Mouse (Mus musculus) embryonic facial prominence, embryonic 10.5 days (tissue): ENCODE measurements around the gene Tacc3. TPM values are rescaled to one million over a fixed set of nuclear protein-coding genes. Genes with fewer than 3 reads are reported as not detected.
A peak's percentile ranks its signal among the peaks of the same experiment; 100 is the strongest.

Experiments
- DNase-seq: peaks from one replicate; pipeline ENCODE4 v3.0.0-alpha.2; 2017; ENCODE audit warnings: low spot score
- H3K27ac ChIP-seq: fragments of 300-500 bp; sonication (generic); replicated peaks from 2 replicates; pipeline ENCODE4 v1.5.1; 2016; ENCODE audit warnings: mild to moderate bottlenecking
- H3K27me3 ChIP-seq: fragments of 300-500 bp; sonication (generic); replicated peaks from 2 replicates; pipeline ENCODE4 v1.6.1; 2016; ENCODE audit warnings: low read depth, mild to moderate bottlenecking; ENCODE audit not compliant: poor library complexity, severe bottlenecking
- H3K36me3 ChIP-seq: fragments of 300-500 bp; sonication (generic); replicated peaks from 2 replicates; pipeline ENCODE4 v1.6.1; 2016; ENCODE audit warnings: mild to moderate bottlenecking, moderate library complexity
- H3K4me1 ChIP-seq: fragments of 300-500 bp; sonication (generic); 2 replicates; pipeline ENCODE4 v1.6.1; 2016
- H3K4me3 ChIP-seq: fragments of 300-500 bp; sonication (generic); 2 replicates; pipeline ENCODE4 v1.5.1; 2016; ENCODE audit warnings: mild to moderate bottlenecking, moderate library complexity
- H3K9me3 ChIP-seq: fragments of 300-500 bp; sonication (generic); 2 replicates; pipeline ENCODE4 v1.6.1; 2016; ENCODE audit warnings: mild to moderate bottlenecking
- WGBS: fragments of 180-500 bp; shearing (Covaris S2); methylation state at CpG from one replicate; pipeline ENCODE4 v1.1.7; 2016; 5-methylcytosine and 5-hydroxymethylcytosine counted together
- polyA plus RNA-seq: library from polyadenylated mRNA; unstranded; fragments of >200 nt; fragmentation: Nextera tagmentation; extraction: Ambion mirVana; gene quantifications from 2 replicates; pipeline ENCODE4 v1.2.1, GENCODE M21; 2016

The Tacc3 gene
- polyA plus RNA-seq, 1 experiment from 2014 or later: 318 TPM

- WGBS: 39% methylated on average over 13 of the region's 13 CpGs
- H3K36me3 ChIP-seq: no peaks in the 10 kb centered on the region
- 0 out of 2 replicates have a peak overlapping the region, but pooled peaks have one; percentile 16 for H3K4me3 ChIP-seq
- DNase-seq: no peak
- H3K27me3 ChIP-seq: peaks cover 93% of the 10 kb centered on the region
- H3K27ac ChIP-seq: peak overlapping the region; percentile 0
- no peaks in the 10 kb centered on the region for H3K9me3 ChIP-seq
- peaks cover 86% of the 10 kb centered on the region for H3K4me1 ChIP-seq
Measured at GRCm38 (mm10) chr5:33700010-33700409, 42.1 kb downstream of the Tacc3 start.

GRCm38 (mm10) chr5:33701832-33702231 is 43.9 kb downstream of the Tacc3 start:
- 79% methylated on average over 11 of the region's 11 CpGs for WGBS
- Histone ChIP-seq H3K9me3 (no peaks in the 10 kb centered on the region), H3K4me3 (no peak overlapping the region), H3K4me1 (peaks cover 86% of the 10 kb centered on the region), H3K27ac (0 out of 2 replicates have a peak overlapping the region, but pooled peaks have one; percentile 21), H3K36me3 (no peaks in the 10 kb centered on the region), H3K27me3 (peaks cover 86% of the 10 kb centered on the region)
- no peak for DNase-seq

- Histone ChIP-seq H3K27me3 (peaks cover 67% of the 10 kb centered on the region), H3K4me1 (peaks cover 76% of the 10 kb centered on the region), H3K27ac (peak overlapping the region; percentile 75), H3K36me3 (no peaks in the 10 kb centered on the region), H3K9me3 (no peaks in the 10 kb centered on the region), H3K4me3 (0 out of 2 replicates have a peak overlapping the region, but pooled peaks have one; percentile 4)
- no peak for DNase-seq
- WGBS: 39% methylated on average over 8 of the region's 8 CpGs
Measured at GRCm38 (mm10) chr5:33703999-33704398, 46.1 kb downstream of the Tacc3 start.

GRCm38 (mm10) chr5:33704945-33705611 is 47.1 kb downstream of the Tacc3 start:
- Histone ChIP-seq H3K27ac (peak overlapping the region; percentile 75), H3K4me1 (peaks cover 65% of the 10 kb centered on the region), H3K4me3 (peak overlapping the region; percentile 27)

GRCm38 (mm10) chr5:33705612-33706349 is 47.9 kb downstream of the Tacc3 start:
- H3K27me3 ChIP-seq: peaks cover 49% of the 10 kb centered on the region
- no peaks in the 10 kb centered on the region for H3K36me3 ChIP-seq
- WGBS: 24% methylated on average over 9 of the region's 9 CpGs
- peak overlapping the region; percentile 27 for H3K4me3 ChIP-seq
- DNase-seq: no peak
- no peaks in the 10 kb centered on the region for H3K9me3 ChIP-seq
- peaks cover 58% of the 10 kb centered on the region for H3K4me1 ChIP-seq
- peak overlapping the region; percentile 75 for H3K27ac ChIP-seq

More at GRCm38 (mm10) chr5:33704945-33705611, 47.1 kb downstream of the Tacc3 start:
- Histone ChIP-seq H3K27me3 (peaks cover 56% of the 10 kb centered on the region), H3K9me3 (no peaks in the 10 kb centered on the region), H3K36me3 (no peaks in the 10 kb centered on the region)
- peak; percentile 79 for DNase-seq
- WGBS: 2% methylated on average over 11 of the region's 11 CpGs

- DNase-seq: no peak
- H3K9me3 ChIP-seq: no peaks in the 10 kb centered on the region
- H3K27ac ChIP-seq: peak overlapping the region; percentile 75
- no peak overlapping the region for H3K4me3 ChIP-seq
- peaks cover 53% of the 10 kb centered on the region for H3K4me1 ChIP-seq
- no peaks in the 10 kb centered on the region for H3K36me3 ChIP-seq
- peaks cover 44% of the 10 kb centered on the region for H3K27me3 ChIP-seq
- WGBS: 92% methylated on average over 1 of the region's 1 CpGs
Measured at GRCm38 (mm10) chr5:33706350-33706629, 48.4 kb downstream of the Tacc3 start.

GRCm38 (mm10) chr5:33707163-33707562 is 49.2 kb downstream of the Tacc3 start:
- Histone ChIP-seq H3K36me3 (no peaks in the 10 kb centered on the region), H3K27ac (0 out of 2 replicates have a peak overlapping the region, but pooled peaks have one; percentile 8), H3K27me3 (peaks cover 36% of the 10 kb centered on the region), H3K4me3 (no peak overlapping the region), H3K9me3 (no peaks in the 10 kb centered on the region), H3K4me1 (peaks cover 44% of the 10 kb centered on the region)
- no peak for DNase-seq
- WGBS: 81% methylated on average over 4 of the region's 4 CpGs

GRCm38 (mm10) chr5:33709037-33709436 is 51.1 kb downstream of the Tacc3 start:
- no peaks in the 10 kb centered on the region for H3K36me3 ChIP-seq
- peaks cover 38% of the 10 kb centered on the region for H3K4me1 ChIP-seq
- H3K4me3 ChIP-seq: no peak overlapping the region
- H3K9me3 ChIP-seq: no peaks in the 10 kb centered on the region
- H3K27ac ChIP-seq: no peak overlapping the region
- peaks cover 40% of the 10 kb centered on the region for H3K27me3 ChIP-seq
- no peak for DNase-seq
- 53% methylated on average over 2 of the region's 2 CpGs for WGBS

- WGBS: 74% methylated on average over 2 of the region's 2 CpGs
- Histone ChIP-seq H3K36me3 (no peaks in the 10 kb centered on the region), H3K9me3 (no peaks in the 10 kb centered on the region), H3K27ac (no peak overlapping the region), H3K27me3 (peaks cover 46% of the 10 kb centered on the region), H3K4me1 (peaks cover 19% of the 10 kb centered on the region), H3K4me3 (no peak overlapping the region)
- DNase-seq: no peak
Measured at GRCm38 (mm10) chr5:33712550-33712949, 54.6 kb downstream of the Tacc3 start.

- Histone ChIP-seq H3K4me3 (no peak overlapping the region), H3K9me3 (no peaks in the 10 kb centered on the region), H3K27me3 (peaks cover 66% of the 10 kb centered on the region), H3K36me3 (no peaks in the 10 kb centered on the region), H3K27ac (peak overlapping the region; percentile 66), H3K4me1 (peaks cover 21% of the 10 kb centered on the region)
- WGBS: 53% methylated on average over 2 of the region's 2 CpGs
- no peak for DNase-seq
Measured at GRCm38 (mm10) chr5:33715182-33715581, 57.3 kb downstream of the Tacc3 start.

GRCm38 (mm10) chr5:33716467-33716866 is 58.5 kb downstream of the Tacc3 start:
- DNase-seq: peak; percentile 26
- peaks cover 79% of the 10 kb centered on the region for H3K27me3 ChIP-seq
- no peak overlapping the region for H3K4me3 ChIP-seq
- no peaks in the 10 kb centered on the region for H3K9me3 ChIP-seq
- no peak overlapping the region; the same call in 1 of the 2 replicates for H3K27ac ChIP-seq
- H3K36me3 ChIP-seq: no peaks in the 10 kb centered on the region
- 77% methylated on average over 6 of the region's 6 CpGs for WGBS
- peaks cover 33% of the 10 kb centered on the region for H3K4me1 ChIP-seq

- Histone ChIP-seq H3K4me3 (no peak overlapping the region), H3K36me3 (no peaks in the 10 kb centered on the region), H3K4me1 (peaks cover 52% of the 10 kb centered on the region), H3K9me3 (no peaks in the 10 kb centered on the region), H3K27ac (peak overlapping the region; percentile 5; the same call in 1 of the 2 replicates), H3K27me3 (peaks cover 85% of the 10 kb centered on the region)
- DNase-seq: no peak
- WGBS: 66% methylated on average over 5 of the region's 5 CpGs
Measured at GRCm38 (mm10) chr5:33718460-33718859, 60.5 kb downstream of the Tacc3 start.
